Mouse (Mus musculus) bone marrow macrophage, adult 2 months (primary cell): ENCODE measurements at regions not wholly inside any gene's neighbourhood (a gene's known extent, or its start where the extent isn't known, plus 50 kb on each side); places are given as distances from the start of the nearest gene placed in this dataset.

Experiments
- CTCF ChIP-seq: IDR thresholded peaks from 2 replicates; pipeline ENCODE4 v1.5.1; 2012; ENCODE audit warnings: low read depth, mild to moderate bottlenecking, low read length, moderate library complexity
- POLR2A ChIP-seq: IDR thresholded peaks from 2 replicates; pipeline ENCODE4 v1.6.1; 2012; ENCODE audit warnings: mild to moderate bottlenecking, low read depth, low read length, borderline replicate concordance

- no peak for TF ChIP-seq CTCF
- no peak for TF ChIP-seq POLR2A
Observed at GRCm38 (mm10) chr10:98651127-98651526, 263.1 kb upstream of the Atp2b1 start.
